Mouse (Mus musculus) hindbrain, embryonic 15.5 days (tissue): ENCODE measurements at regions not wholly inside any gene's neighbourhood (a gene's known extent, or its start where the extent isn't known, plus 50 kb on each side); places are given as distances from the start of the nearest gene placed in this dataset.

ENCODE experiments used
- ATAC-seq: fragments of 200-750 bp; cut with Nextera tagmentation; 2 replicates; pipeline ENCODE4 v1.8.0; 2017; ENCODE audit warnings: low read depth, moderate number of reproducible peaks, moderate TSS enrichment; ENCODE audit not compliant: low FRiP score
- H3K27ac ChIP-seq: fragments of 300-500 bp; sonication (generic); replicated peaks from 2 replicates; pipeline ENCODE4 v1.5.1; 2015; ENCODE audit warnings: mild to moderate bottlenecking, inconsistent platforms
- H3K27me3 ChIP-seq: fragments of 300-500 bp; sonication (generic); 2 replicates; pipeline ENCODE4 v1.6.1; 2015; ENCODE audit warnings: control low read depth, inconsistent platforms
- H3K36me3 ChIP-seq: fragments of 300-500 bp; sonication (generic); 2 replicates; pipeline ENCODE4 v1.6.1; 2015; ENCODE audit warnings: control low read depth, inconsistent platforms
- H3K4me1 ChIP-seq: fragments of 300-500 bp; sonication (generic); replicated peaks from 2 replicates; pipeline ENCODE4 v1.6.1; 2015; ENCODE audit warnings: control low read depth, inconsistent platforms
- H3K4me2 ChIP-seq: fragments of 300-500 bp; sonication (generic); 2 replicates; pipeline ENCODE4 v1.6.1; 2015; ENCODE audit warnings: moderate library complexity, mild to moderate bottlenecking, inconsistent platforms
- H3K4me3 ChIP-seq: fragments of 300-500 bp; sonication (generic); 2 replicates; pipeline ENCODE4 v1.5.1; 2015; ENCODE audit warnings: mild to moderate bottlenecking, inconsistent platforms
- H3K9ac ChIP-seq: fragments of 300-500 bp; sonication (generic); 2 replicates; pipeline ENCODE4 v1.6.1; 2015; ENCODE audit warnings: inconsistent platforms
- H3K9me3 ChIP-seq: fragments of 300-500 bp; sonication (generic); 2 replicates; pipeline ENCODE4 v1.6.1; 2016; ENCODE audit warnings: control low read depth, inconsistent platforms
- WGBS: fragments of 180-500 bp; shearing (Covaris S2); methylation state at CpG from one replicate; pipeline ENCODE4 v1.1.7; 2015; 5-methylcytosine and 5-hydroxymethylcytosine counted together

- WGBS: 52% methylated on average over 7 of the region's 7 CpGs
- peak overlapping the region; percentile 35 for H3K27ac ChIP-seq
Measured at GRCm38 (mm10) chr17:63758817-63759404, 104.0 kb upstream of the Fer start.

GRCm38 (mm10) chr17:63761058-63761457, 101.8 kb upstream of the Fer start:
- Histone ChIP-seq H3K9me3 (no peaks in the 10 kb centered on the region), H3K27me3 (no peaks in the 10 kb centered on the region), H3K36me3 (no peaks in the 10 kb centered on the region), H3K27ac (no peak overlapping the region), H3K4me3 (no peak overlapping the region), H3K9ac (no peak overlapping the region), H3K4me2 (no peak overlapping the region), H3K4me1 (peaks cover 10% of the 10 kb centered on the region)
- no peak for ATAC-seq
- 95% methylated on average over 5 of the region's 5 CpGs for WGBS

More at GRCm38 (mm10) chr17:63758817-63759404, 104.0 kb upstream of the Fer start:
- H3K27me3 ChIP-seq: no peaks in the 10 kb centered on the region
- H3K4me1 ChIP-seq: peaks cover 10% of the 10 kb centered on the region
- no peak overlapping the region for H3K4me2 ChIP-seq
- 0 out of 2 replicates have a peak, but pooled peaks have one; percentile 42 for ATAC-seq
- H3K36me3 ChIP-seq: no peaks in the 10 kb centered on the region
- no peaks in the 10 kb centered on the region for H3K9me3 ChIP-seq
- no peak overlapping the region for H3K4me3 ChIP-seq
- H3K9ac ChIP-seq: no peak overlapping the region

GRCm38 (mm10) chr17:63771111-63771510, 91.8 kb upstream of the Fer start:
- no peak for ATAC-seq
- Histone ChIP-seq H3K9me3 (no peaks in the 10 kb centered on the region), H3K27ac (no peak overlapping the region), H3K4me1 (no peaks in the 10 kb centered on the region), H3K4me3 (no peak overlapping the region), H3K36me3 (no peaks in the 10 kb centered on the region), H3K9ac (no peak overlapping the region), H3K4me2 (no peak overlapping the region), H3K27me3 (no peaks in the 10 kb centered on the region)
- WGBS: 95% methylated on average over 6 of the region's 6 CpGs

GRCm38 (mm10) chr17:63784381-63785116, 78.3 kb upstream of the Fer start:
- ATAC-seq: 0 out of 2 replicates have a peak, but pooled peaks have one; percentile 38
- Histone ChIP-seq H3K9me3 (no peaks in the 10 kb centered on the region), H3K4me1 (no peaks in the 10 kb centered on the region), H3K27ac (no peak overlapping the region), H3K9ac (no peak overlapping the region), H3K4me3 (no peak overlapping the region), H3K27me3 (no peaks in the 10 kb centered on the region), H3K4me2 (no peak overlapping the region), H3K36me3 (no peaks in the 10 kb centered on the region)
- 58% methylated on average over 19 of the region's 19 CpGs for WGBS

GRCm38 (mm10) chr17:63786444-63786843, 76.4 kb upstream of the Fer start:
- Histone ChIP-seq H3K4me3 (no peak overlapping the region), H3K36me3 (no peaks in the 10 kb centered on the region), H3K27me3 (no peaks in the 10 kb centered on the region), H3K9me3 (no peaks in the 10 kb centered on the region), H3K4me1 (no peaks in the 10 kb centered on the region), H3K9ac (no peak overlapping the region), H3K4me2 (no peak overlapping the region), H3K27ac (no peak overlapping the region)
- ATAC-seq: no peak
- 84% methylated on average over 11 of the region's 11 CpGs for WGBS

- 64% methylated on average over 6 of the region's 6 CpGs for WGBS
- Histone ChIP-seq H3K4me3 (no peak overlapping the region), H3K9me3 (no peaks in the 10 kb centered on the region), H3K36me3 (no peaks in the 10 kb centered on the region), H3K27ac (no peak overlapping the region), H3K27me3 (no peaks in the 10 kb centered on the region), H3K4me1 (no peaks in the 10 kb centered on the region), H3K4me2 (no peak overlapping the region), H3K9ac (no peak overlapping the region)
- ATAC-seq: no peak
Measured at GRCm38 (mm10) chr17:63794352-63794751, 68.5 kb upstream of the Fer start.

- Histone ChIP-seq H3K9me3 (no peaks in the 10 kb centered on the region), H3K4me1 (no peaks in the 10 kb centered on the region), H3K27ac (no peak overlapping the region), H3K9ac (no peak overlapping the region), H3K4me2 (no peak overlapping the region), H3K27me3 (no peaks in the 10 kb centered on the region), H3K4me3 (no peak overlapping the region), H3K36me3 (no peaks in the 10 kb centered on the region)
- ATAC-seq: no peak
- 94% methylated on average over 6 of the region's 6 CpGs for WGBS
Measured at GRCm38 (mm10) chr17:63798381-63798780, 64.5 kb upstream of the Fer start.

- Histone ChIP-seq H3K9ac (no peak overlapping the region), H3K4me3 (no peak overlapping the region), H3K36me3 (no peaks in the 10 kb centered on the region), H3K27me3 (no peaks in the 10 kb centered on the region), H3K4me1 (no peaks in the 10 kb centered on the region), H3K9me3 (no peaks in the 10 kb centered on the region), H3K27ac (no peak overlapping the region), H3K4me2 (no peak overlapping the region)
- no peak for ATAC-seq
- 87% methylated on average over 6 of the region's 6 CpGs for WGBS
Measured at GRCm38 (mm10) chr17:63798961-63799531, 63.8 kb upstream of the Fer start.

- no peak overlapping the region for H3K4me2 ChIP-seq
- H3K9me3 ChIP-seq: no peaks in the 10 kb centered on the region
- no peaks in the 10 kb centered on the region for H3K36me3 ChIP-seq
- no peaks in the 10 kb centered on the region for H3K27me3 ChIP-seq
- ATAC-seq: no peak
- no peaks in the 10 kb centered on the region for H3K4me1 ChIP-seq
- H3K27ac ChIP-seq: no peak overlapping the region
- 89% methylated on average over 9 of the region's 9 CpGs for WGBS
- no peak overlapping the region for H3K4me3 ChIP-seq
- no peak overlapping the region for H3K9ac ChIP-seq
Measured at GRCm38 (mm10) chr17:63801411-63801810, 61.5 kb upstream of the Fer start.

GRCm38 (mm10) chr17:63802846-63803245, 60.0 kb upstream of the Fer start:
- Histone ChIP-seq H3K27ac (no peak overlapping the region), H3K4me1 (0 out of 2 replicates have a peak, but pooled peaks cover under 1% of the 10 kb centered on the region), H3K36me3 (no peaks in the 10 kb centered on the region), H3K4me3 (no peak overlapping the region), H3K9ac (no peak overlapping the region), H3K27me3 (no peaks in the 10 kb centered on the region), H3K4me2 (no peak overlapping the region), H3K9me3 (no peaks in the 10 kb centered on the region)
- 75% methylated on average over 5 of the region's 5 CpGs for WGBS
- ATAC-seq: no peak

- Histone ChIP-seq H3K36me3 (no peaks in the 10 kb centered on the region), H3K27me3 (no peaks in the 10 kb centered on the region), H3K27ac (no peak overlapping the region), H3K4me1 (0 out of 2 replicates have a peak, but pooled peaks cover 5% of the 10 kb centered on the region), H3K9me3 (no peaks in the 10 kb centered on the region), H3K4me3 (no peak overlapping the region), H3K9ac (no peak overlapping the region), H3K4me2 (no peak overlapping the region)
- ATAC-seq: no peak
- 34% methylated on average over 11 of the region's 11 CpGs for WGBS
Measured at GRCm38 (mm10) chr17:63803599-63803998, 59.3 kb upstream of the Fer start.

- Histone ChIP-seq H3K4me1 (peaks cover 11% of the 10 kb centered on the region; the same call in 1 of the 2 replicates), H3K9ac (no peak overlapping the region), H3K27ac (no peak overlapping the region), H3K36me3 (no peaks in the 10 kb centered on the region), H3K4me3 (no peak overlapping the region), H3K4me2 (no peak overlapping the region), H3K27me3 (no peaks in the 10 kb centered on the region), H3K9me3 (no peaks in the 10 kb centered on the region)
- ATAC-seq: no peak
- WGBS: 93% methylated on average over 4 of the region's 4 CpGs
Measured at GRCm38 (mm10) chr17:63804416-63804815, 58.4 kb upstream of the Fer start.
